Mouse (Mus musculus) midbrain, embryonic 14.5 days (tissue): ENCODE measurements around the gene Vat1l. TPM values are rescaled to one million over a fixed set of nuclear protein-coding genes. Genes with fewer than 3 reads are reported as not detected.

ENCODE experiments used
- ATAC-seq: fragments of 200-750 bp; cut with Nextera tagmentation; 2 replicates; pipeline ENCODE4 v1.8.0; 2017; ENCODE audit warnings: moderate number of reproducible peaks, moderate library complexity; ENCODE audit not compliant: low FRiP score, low TSS enrichment
- DNase-seq: peaks from one replicate; pipeline ENCODE4 v3.0.0-alpha.2; 2015
- H3K27ac ChIP-seq: fragments of 300-500 bp; sonication (generic); replicated peaks from 2 replicates; pipeline ENCODE4 v1.5.1; 2014; ENCODE audit warnings: mild to moderate bottlenecking, low read depth, low read length, moderate library complexity
- H3K27me3 ChIP-seq: fragments of 300-500 bp; sonication (generic); 2 replicates; pipeline ENCODE4 v1.6.1; 2014; ENCODE audit warnings: low read length, control low read depth, mixed read lengths; ENCODE audit not compliant: control insufficient read depth, insufficient read depth
- H3K36me3 ChIP-seq: fragments of 300-500 bp; sonication (generic); 2 replicates; pipeline ENCODE4 v1.6.1; 2014; ENCODE audit warnings: low read length, control low read depth; ENCODE audit not compliant: control insufficient read depth, insufficient read depth
- H3K4me1 ChIP-seq: fragments of 300-500 bp; sonication (generic); 2 replicates; pipeline ENCODE4 v1.6.1; 2014; ENCODE audit warnings: mild to moderate bottlenecking, antibody characterized with exemption, low read length, control low read depth; ENCODE audit not compliant: control insufficient read depth, insufficient read depth
- H3K4me2 ChIP-seq: fragments of 300-500 bp; sonication (generic); 2 replicates; pipeline ENCODE4 v1.6.1; 2014; ENCODE audit warnings: mild to moderate bottlenecking, low read length, moderate library complexity
- H3K4me3 ChIP-seq: fragments of 300-500 bp; sonication (generic); replicated peaks from 2 replicates; pipeline ENCODE4 v1.5.1; 2014; ENCODE audit warnings: low read depth, low read length
- H3K9ac ChIP-seq: fragments of 300-500 bp; sonication (generic); replicated peaks from 2 replicates; pipeline ENCODE4 v1.6.1; 2014; ENCODE audit warnings: mild to moderate bottlenecking, low read length, moderate library complexity
- H3K9me3 ChIP-seq: fragments of 300-500 bp; sonication (generic); 2 replicates; pipeline ENCODE4 v1.6.1; 2016; ENCODE audit warnings: low read length, control low read depth, mixed read lengths; ENCODE audit not compliant: control insufficient read depth
- WGBS: fragments of 180-500 bp; shearing (Covaris S2); extraction: QIAGEN DNeasy Blood & Tissue Kit; methylation state at CpG from one replicate; pipeline ENCODE4 v1.1.7; 2014; 5-methylcytosine and 5-hydroxymethylcytosine counted together
- polyA plus RNA-seq: library from polyadenylated mRNA; unstranded; fragments of >200 nt; fragmentation: Nextera tagmentation; extraction: Ambion mirVana; gene quantifications from 2 replicates; pipeline ENCODE4 v1.2.1, GENCODE M21; 2014

Gene Vat1l
- polyA plus RNA-seq, 1 experiment from 2014 or later, result 29.5 TPM

DNA sequence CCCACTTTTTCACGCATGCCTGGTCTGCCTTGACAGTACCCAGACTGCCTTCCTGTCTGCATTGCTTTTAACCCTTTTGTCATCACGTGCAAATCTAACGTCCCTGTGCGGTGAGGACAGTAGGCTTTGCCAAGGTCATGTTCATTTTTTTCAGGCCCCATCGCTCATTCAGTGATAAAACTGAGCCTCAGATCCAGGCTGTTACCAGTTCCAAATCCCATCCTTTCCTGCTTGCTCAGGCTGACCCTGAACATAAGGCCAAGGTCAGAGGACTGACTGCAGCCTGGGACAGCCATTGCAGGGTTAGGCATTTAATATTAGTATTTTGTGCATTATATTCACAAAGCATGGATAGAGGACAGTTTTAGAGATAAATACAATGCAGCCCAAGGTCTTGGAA, 192.9 kb downstream of the Vat1l start:
- H3K27me3 ChIP-seq, result no peaks in the 10 kb centered on the region
- H3K36me3 ChIP-seq, result no peaks in the 10 kb centered on the region
- WGBS, result 94% methylated on average over 5 of the region's 5 CpGs
- DNase-seq (no peak), ATAC-seq (no peak)
- H3K9ac ChIP-seq, result no peak overlapping the region
- no peak overlapping the region for H3K4me3 ChIP-seq
- H3K4me2 ChIP-seq, result no peak overlapping the region
- H3K27ac ChIP-seq, result no peak overlapping the region
- H3K4me1 ChIP-seq, result no peaks in the 10 kb centered on the region
- no peaks in the 10 kb centered on the region for H3K9me3 ChIP-seq

DNA sequence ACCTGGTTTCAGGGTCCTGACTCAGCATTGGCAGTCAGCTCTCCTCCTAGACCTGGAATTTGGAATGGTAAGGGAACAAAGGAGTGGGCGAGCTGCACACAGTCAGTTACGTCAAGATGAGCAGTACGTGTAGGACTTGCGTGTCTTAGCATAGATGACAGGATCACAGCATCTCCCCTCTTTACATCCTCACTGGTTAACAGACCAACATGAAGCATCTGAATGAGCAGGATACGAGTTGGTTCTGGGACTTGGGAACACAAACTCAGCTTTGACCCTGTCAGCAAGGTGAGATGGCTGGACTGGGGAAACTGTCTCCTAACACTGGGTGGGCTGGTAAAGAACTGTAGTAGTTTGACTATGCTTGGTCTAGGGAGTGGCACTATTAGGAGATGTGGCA, 193.9 kb downstream of the Vat1l start:
- Histone ChIP-seq H3K36me3 (no peaks in the 10 kb centered on the region), H3K9ac (no peak overlapping the region), H3K4me2 (no peak overlapping the region), H3K4me3 (no peak overlapping the region), H3K4me1 (no peaks in the 10 kb centered on the region), H3K27ac (no peak overlapping the region), H3K9me3 (no peaks in the 10 kb centered on the region), H3K27me3 (no peaks in the 10 kb centered on the region)
- ATAC-seq (no peak), DNase-seq (no peak)
- WGBS, result 98% methylated on average over 5 of the region's 5 CpGs

DNA sequence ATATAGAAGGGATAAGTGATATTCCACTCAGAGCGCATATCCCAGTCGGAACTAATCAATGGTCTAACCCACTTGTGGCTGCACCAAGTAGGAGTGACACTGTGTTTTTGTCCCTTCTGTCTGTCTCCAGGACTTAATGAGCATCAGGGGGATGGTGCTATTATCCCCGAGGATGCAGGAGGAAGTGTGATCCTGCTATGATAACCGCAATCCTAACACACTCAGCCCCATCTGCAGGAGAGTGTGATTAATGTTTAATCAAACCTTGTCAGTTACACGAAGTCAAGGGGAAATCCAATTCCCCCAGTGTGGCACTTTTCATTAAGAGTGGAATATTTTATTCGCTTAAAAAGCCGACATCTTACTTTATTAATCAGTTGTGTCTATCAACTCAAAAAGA, 196.3 kb downstream of the Vat1l start:
- H3K36me3 ChIP-seq, result no peaks in the 10 kb centered on the region
- DNase-seq, result peak; percentile 65

GRCm38 (mm10) chr8:114411421-114411820, 206.0 kb downstream of the Vat1l start:
- ATAC-seq, result no peak

More for the DNA sequence above, 196.3 kb downstream of the Vat1l start:
- H3K4me2 ChIP-seq, result no peak overlapping the region
- H3K4me3 ChIP-seq, result no peak overlapping the region
- H3K27ac ChIP-seq, result 0 out of 2 replicates have a peak overlapping the region, but pooled peaks have one; percentile 14
- ATAC-seq, result no peak
- no peaks in the 10 kb centered on the region for H3K27me3 ChIP-seq
- 43% methylated on average over 7 of the region's 7 CpGs for WGBS
- H3K4me1 ChIP-seq, result no peaks in the 10 kb centered on the region
- H3K9me3 ChIP-seq, result no peaks in the 10 kb centered on the region
- no peak overlapping the region for H3K9ac ChIP-seq

GRCm38 (mm10) chr8:114417786-114418185, 212.4 kb downstream of the Vat1l start, which contains the start of gene Clec3a:
TSS of gene Clec3a (plus strand) at chr8:114418086.
- no peaks in the 10 kb centered on the region for H3K4me1 ChIP-seq
- H3K9me3 ChIP-seq, result no peaks in the 10 kb centered on the region
- WGBS, result 81% methylated on average over 8 of the region's 8 CpGs
- H3K27ac ChIP-seq, result no peak within 1 kb of the TSS
- H3K27me3 ChIP-seq, result no peaks in the 10 kb centered on the region
- H3K4me2 ChIP-seq, result no peak within 1 kb of the TSS
- DNase-seq, result no peak
- H3K4me3 ChIP-seq, result no peak within 1 kb of the TSS
- H3K36me3 ChIP-seq, result no peaks in the 10 kb centered on the region
- no peak for ATAC-seq
- no peak within 1 kb of the TSS for H3K9ac ChIP-seq

More at GRCm38 (mm10) chr8:114411421-114411820, 206.0 kb downstream of the Vat1l start:
- H3K4me2 ChIP-seq, result no peak overlapping the region
- H3K27ac ChIP-seq, result no peak overlapping the region
- no peak for DNase-seq
- H3K9ac ChIP-seq, result no peak overlapping the region
- 77% methylated on average over 3 of the region's 3 CpGs for WGBS
- no peaks in the 10 kb centered on the region for H3K4me1 ChIP-seq
- H3K36me3 ChIP-seq, result no peaks in the 10 kb centered on the region
- H3K4me3 ChIP-seq, result no peak overlapping the region
- no peaks in the 10 kb centered on the region for H3K27me3 ChIP-seq
- H3K9me3 ChIP-seq, result no peaks in the 10 kb centered on the region

DNA sequence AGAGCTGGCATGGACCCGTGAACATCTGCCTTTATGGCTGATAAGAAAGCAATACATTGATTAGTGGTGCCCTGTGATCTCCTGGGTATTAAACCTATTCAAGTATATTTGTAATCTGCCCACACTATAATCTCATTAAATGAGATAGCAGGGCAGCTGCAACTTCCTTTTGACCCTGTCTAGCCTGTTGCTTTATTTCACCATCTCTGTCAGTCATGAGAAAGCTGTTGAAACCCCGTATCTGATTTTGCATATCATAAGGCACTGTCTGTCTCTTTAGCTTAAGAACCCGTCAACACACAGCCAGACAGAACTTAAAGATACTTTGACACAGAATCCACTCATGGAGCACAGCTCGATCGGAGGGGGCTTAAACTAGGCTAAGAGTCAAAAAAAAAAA, 213.1 kb downstream of the Vat1l start:
- DNase-seq (no peak), ATAC-seq (no peak)
- H3K36me3 ChIP-seq, result no peaks in the 10 kb centered on the region
- H3K9ac ChIP-seq, result no peak overlapping the region
- 43% methylated on average over 5 of the region's 5 CpGs for WGBS
- H3K4me2 ChIP-seq, result no peak overlapping the region
- no peak overlapping the region for H3K4me3 ChIP-seq
- H3K27me3 ChIP-seq, result no peaks in the 10 kb centered on the region
- no peaks in the 10 kb centered on the region for H3K4me1 ChIP-seq
- H3K27ac ChIP-seq, result no peak overlapping the region
- H3K9me3 ChIP-seq, result no peaks in the 10 kb centered on the region

GRCm38 (mm10) chr8:114418904-114419303, 213.5 kb downstream of the Vat1l start:
- Histone ChIP-seq H3K9ac (no peak overlapping the region), H3K27me3 (no peaks in the 10 kb centered on the region), H3K4me1 (no peaks in the 10 kb centered on the region), H3K4me2 (no peak overlapping the region), H3K9me3 (no peaks in the 10 kb centered on the region), H3K27ac (no peak overlapping the region), H3K4me3 (no peak overlapping the region), H3K36me3 (no peaks in the 10 kb centered on the region)
- ATAC-seq (no peak), DNase-seq (no peak)
- 79% methylated on average over 6 of the region's 6 CpGs for WGBS

- H3K27ac ChIP-seq, result no peak overlapping the region
- H3K9ac ChIP-seq, result no peak overlapping the region
- no peaks in the 10 kb centered on the region for H3K4me1 ChIP-seq
- WGBS, result 81% methylated on average over 4 of the region's 4 CpGs
- H3K4me2 ChIP-seq, result no peak overlapping the region
- H3K27me3 ChIP-seq, result no peaks in the 10 kb centered on the region
- H3K4me3 ChIP-seq, result no peak overlapping the region
- no peaks in the 10 kb centered on the region for H3K9me3 ChIP-seq
- no peaks in the 10 kb centered on the region for H3K36me3 ChIP-seq
- DNase-seq (no peak), ATAC-seq (no peak)
Measured at GRCm38 (mm10) chr8:114421544-114421943, 216.1 kb downstream of the Vat1l start.
